Mouse (Mus musculus) kidney, postnatal 0 days (tissue): ENCODE data around the gene Tnrc6c. TPM values are rescaled to one million over a fixed set of nuclear protein-coding genes. Genes with fewer than 3 reads are reported as not detected.

Experiments
- ATAC-seq: fragments of 200-750 bp; cut with Nextera tagmentation; replicated peaks from 2 replicates; pipeline ENCODE4 v1.8.0; 2017; ENCODE audit warnings: low read depth, moderate number of reproducible peaks, moderate TSS enrichment, moderate library complexity; ENCODE audit not compliant: low FRiP score
- DNase-seq: peaks from one replicate; pipeline ENCODE4 v3.0.0-alpha.2; 2016; ENCODE audit warnings: low spot score
- H3K27ac ChIP-seq: fragments of 300-500 bp; sonication (generic); 2 replicates; pipeline ENCODE4 v1.5.1; 2014; ENCODE audit warnings: mild to moderate bottlenecking
- H3K27me3 ChIP-seq: fragments of 300-500 bp; sonication (generic); 2 replicates; pipeline ENCODE4 v1.6.1; 2014; ENCODE audit warnings: low read length, mixed read lengths; ENCODE audit not compliant: insufficient read depth
- H3K36me3 ChIP-seq: fragments of 300-500 bp; sonication (generic); 2 replicates; pipeline ENCODE4 v1.6.1; 2014; ENCODE audit warnings: low read length, mixed read lengths; ENCODE audit not compliant: insufficient read depth
- H3K4me1 ChIP-seq: fragments of 300-500 bp; sonication (generic); replicated peaks from 2 replicates; pipeline ENCODE4 v1.6.1; 2014; ENCODE audit warnings: antibody characterized with exemption, low read length, mixed read lengths; ENCODE audit not compliant: insufficient read depth
- H3K4me2 ChIP-seq: fragments of 300-500 bp; sonication (generic); 2 replicates; pipeline ENCODE4 v1.6.1; 2014; ENCODE audit warnings: mild to moderate bottlenecking, low read length, moderate library complexity, mixed read lengths
- H3K4me3 ChIP-seq: fragments of 300-500 bp; sonication (generic); replicated peaks from 2 replicates; pipeline ENCODE4 v1.5.1; 2014; ENCODE audit warnings: low read depth, low read length
- H3K9ac ChIP-seq: fragments of 300-500 bp; sonication (generic); 2 replicates; pipeline ENCODE4 v1.6.1; 2014; ENCODE audit warnings: low read depth, low read length
- H3K9me3 ChIP-seq: fragments of 300-500 bp; sonication (generic); replicated peaks from 2 replicates; pipeline ENCODE4 v1.6.1; 2016; ENCODE audit warnings: low read length, inconsistent platforms, mixed read lengths
- CTCF ChIP-seq: IDR thresholded peaks from 2 replicates; pipeline ENCODE4 v1.5.1; 2016; ENCODE audit warnings: antibody characterized with exemption, low read depth, mild to moderate bottlenecking, moderate library complexity
- WGBS: fragments of 180-500 bp; shearing (Covaris S2); extraction: QIAGEN DNeasy Blood & Tissue Kit; methylation state at CpG from one replicate; pipeline ENCODE4 v1.1.7; 2014; 5-methylcytosine and 5-hydroxymethylcytosine counted together
- polyA plus RNA-seq: library from polyadenylated mRNA; unstranded; fragments of >200 nt; fragmentation: Nextera tagmentation; extraction: Ambion mirVana; gene quantifications from 2 replicates; pipeline ENCODE4 v1.2.1, GENCODE M21; 2015

Tnrc6c gene
- polyA plus RNA-seq, 1 experiment from 2014 or later = 8.7 TPM

DNA sequence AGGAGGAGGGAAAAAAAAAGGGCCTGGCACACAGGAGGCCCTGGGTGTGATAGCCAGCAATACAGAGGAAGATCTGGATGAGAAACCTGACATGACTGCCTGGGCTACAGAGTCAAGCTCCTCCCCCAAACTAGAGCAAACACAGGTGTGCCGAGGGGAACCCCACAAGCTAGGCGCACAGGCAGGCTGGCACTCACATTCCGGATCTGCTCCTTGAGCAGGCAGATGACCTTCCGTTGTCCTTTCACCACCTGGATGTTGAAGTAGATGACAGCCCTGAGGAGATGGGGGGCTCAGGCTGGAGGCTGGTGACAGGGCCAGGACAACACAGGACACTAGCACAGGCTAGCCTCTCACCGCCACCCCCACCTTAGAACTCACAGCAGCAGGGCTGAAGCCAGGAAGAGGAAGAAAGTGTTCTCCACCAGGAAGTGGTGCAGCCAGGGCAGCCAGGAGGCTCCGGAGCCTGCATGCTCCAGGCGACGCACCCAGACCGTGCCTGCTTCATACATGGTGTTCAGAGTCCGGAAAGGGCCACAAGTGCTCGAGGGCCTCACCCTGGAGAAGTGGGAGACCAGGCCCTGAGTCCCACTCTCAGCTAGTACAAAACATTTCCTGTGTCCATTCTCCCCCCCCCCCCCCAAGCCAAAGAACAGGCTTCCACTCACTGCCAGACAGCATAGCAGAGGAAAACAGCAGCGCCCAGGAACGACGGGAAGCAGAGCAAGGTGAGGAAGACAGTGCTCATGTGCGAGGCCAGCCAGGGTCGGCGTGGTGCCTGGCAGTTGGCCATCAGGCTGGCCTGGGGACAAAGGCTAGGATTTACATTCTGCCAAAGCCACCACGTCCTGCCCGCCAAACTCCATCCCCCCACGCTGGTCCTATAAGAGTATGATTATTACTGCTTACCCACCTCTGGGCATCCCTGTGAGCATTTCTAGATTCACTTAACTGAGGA lies 114.9 kb downstream of the Tnrc6c start:
- H3K9me3 ChIP-seq = no peaks in the 10 kb centered on the region
- DNase-seq (no peak), ATAC-seq (no peak)
- WGBS = 69% methylated on average over 20 of the region's 20 CpGs
- no peaks in the 10 kb centered on the region for H3K27me3 ChIP-seq
- H3K4me2 ChIP-seq = no peak overlapping the region
- no peak overlapping the region for H3K9ac ChIP-seq
- no peak for TF ChIP-seq CTCF
- peak overlapping the region; percentile 47; the same call in 1 of the 2 replicates for H3K27ac ChIP-seq
- H3K4me3 ChIP-seq = no peak overlapping the region
- H3K36me3 ChIP-seq = peaks cover 21% of the 10 kb centered on the region
- 0 out of 2 replicates have a peak, but pooled peaks cover 3% of the 10 kb centered on the region for H3K4me1 ChIP-seq

DNA sequence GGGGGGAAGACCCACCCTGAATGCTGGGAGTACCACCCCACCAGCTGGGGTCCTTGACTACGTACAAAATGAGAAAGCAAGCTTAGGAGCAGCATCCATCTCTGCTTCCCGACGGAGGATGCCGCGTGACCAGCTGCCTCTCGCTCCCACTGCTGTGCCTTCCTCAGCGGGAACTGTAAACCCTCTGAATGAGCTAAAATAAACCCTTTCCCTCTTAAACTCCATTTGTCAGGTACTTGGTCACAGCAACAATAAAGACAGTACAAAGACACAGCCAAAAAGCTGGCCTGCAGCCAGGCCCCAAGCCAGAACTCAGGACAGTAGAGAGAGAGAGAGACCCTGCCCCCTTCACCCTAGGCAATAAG lies 115.6 kb downstream of the Tnrc6c start:
- H3K9me3 ChIP-seq = no peaks in the 10 kb centered on the region
- H3K36me3 ChIP-seq = peaks cover 21% of the 10 kb centered on the region
- WGBS = 91% methylated on average over 7 of the region's 7 CpGs
- DNase-seq (no peak), ATAC-seq (no peak)
- no peak overlapping the region for H3K9ac ChIP-seq
- H3K27ac ChIP-seq = peak overlapping the region; percentile 47; the same call in 1 of the 2 replicates
- no peaks in the 10 kb centered on the region for H3K27me3 ChIP-seq
- H3K4me2 ChIP-seq = no peak overlapping the region
- no peak overlapping the region for H3K4me3 ChIP-seq
- no peak for TF ChIP-seq CTCF
- 0 out of 2 replicates have a peak, but pooled peaks cover 3% of the 10 kb centered on the region for H3K4me1 ChIP-seq

DNA sequence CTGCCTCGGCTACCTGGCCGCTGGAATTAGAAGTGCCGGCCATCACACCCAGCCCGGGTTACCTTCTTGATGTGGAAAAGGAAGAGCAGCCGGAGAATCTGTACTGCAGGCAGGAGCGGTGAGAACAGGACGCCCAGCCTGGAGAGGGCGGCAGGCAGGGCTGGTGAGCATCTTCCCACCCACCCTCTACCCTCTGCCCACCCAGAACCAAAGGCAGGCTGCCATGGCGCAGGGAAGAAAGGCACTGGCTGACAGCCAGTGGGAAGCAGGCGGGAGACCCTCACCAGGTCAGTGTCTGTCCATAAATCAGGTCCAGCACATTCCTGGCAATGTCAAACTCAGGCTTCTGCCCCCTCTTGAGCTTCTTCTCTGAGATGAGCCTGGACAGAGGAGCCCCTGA lies 116.3 kb downstream of the Tnrc6c start:
- Histone ChIP-seq H3K4me1 (0 out of 2 replicates have a peak, but pooled peaks cover 3% of the 10 kb centered on the region), H3K27ac (no peak overlapping the region), H3K4me3 (no peak overlapping the region), H3K36me3 (peaks cover 24% of the 10 kb centered on the region), H3K27me3 (no peaks in the 10 kb centered on the region), H3K9me3 (no peaks in the 10 kb centered on the region), H3K4me2 (no peak overlapping the region), H3K9ac (no peak overlapping the region)
- no peak for TF ChIP-seq CTCF
- ATAC-seq (no peak), DNase-seq (no peak)
- WGBS = 74% methylated on average over 10 of the region's 10 CpGs

DNA sequence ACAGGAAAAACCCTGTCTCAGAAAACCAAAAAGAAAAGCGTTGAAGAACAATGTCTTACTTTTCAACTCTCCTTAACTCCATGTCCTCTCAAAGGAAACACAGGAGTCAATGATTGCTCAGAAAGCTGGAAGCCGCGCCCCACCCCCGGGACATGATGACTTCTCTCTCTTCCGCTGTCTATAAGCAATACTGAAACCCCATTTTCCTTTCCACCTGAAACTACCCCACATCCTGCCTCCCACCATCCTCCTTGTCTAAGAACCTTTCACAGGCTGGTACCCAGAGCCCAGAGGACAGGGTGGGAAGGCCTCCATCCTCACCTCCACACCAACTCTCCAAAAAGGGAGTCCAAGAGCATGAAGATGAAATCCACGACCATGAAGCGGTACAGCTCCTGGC lies 118.3 kb downstream of the Tnrc6c start:
- H3K9ac ChIP-seq = no peak overlapping the region
- peaks cover 32% of the 10 kb centered on the region for H3K36me3 ChIP-seq
- 93% methylated on average over 7 of the region's 7 CpGs for WGBS

DNA sequence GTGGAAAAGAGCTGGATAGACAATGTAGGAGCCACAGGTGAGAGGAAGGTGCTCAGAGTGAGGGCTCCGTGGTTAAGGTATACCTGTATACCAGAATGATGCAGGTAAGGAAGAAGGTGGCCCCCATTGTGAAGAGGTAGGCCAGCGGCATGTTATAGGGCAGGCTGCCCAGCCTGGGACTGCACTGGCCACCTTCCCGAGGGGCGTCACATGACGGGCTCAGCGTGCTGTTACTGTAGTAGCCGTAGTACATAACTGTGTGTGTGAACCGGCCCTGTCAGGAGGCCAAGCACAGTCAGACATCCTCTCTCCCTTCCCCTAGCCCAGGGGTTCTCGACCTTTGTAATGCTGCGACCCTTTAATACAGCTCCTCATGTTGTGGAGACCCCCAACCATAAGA lies 120.8 kb downstream of the Tnrc6c start:
- no peak for ATAC-seq
- Histone ChIP-seq H3K27ac (no peak overlapping the region), H3K27me3 (no peaks in the 10 kb centered on the region), H3K4me1 (peaks cover 10% of the 10 kb centered on the region), H3K9ac (no peak overlapping the region; the same call in 1 of the 2 replicates), H3K36me3 (peaks cover 30% of the 10 kb centered on the region), H3K9me3 (no peaks in the 10 kb centered on the region), H3K4me3 (no peak overlapping the region), H3K4me2 (no peak overlapping the region)
- no peak for DNase-seq
- 90% methylated on average over 10 of the region's 10 CpGs for WGBS
- no peak for TF ChIP-seq CTCF

More for the DNA sequence above, 118.3 kb downstream of the Tnrc6c start:
- H3K4me2 ChIP-seq = no peak overlapping the region
- H3K27ac ChIP-seq = no peak overlapping the region
- no peak for DNase-seq
- no peaks in the 10 kb centered on the region for H3K9me3 ChIP-seq
- no peaks in the 10 kb centered on the region for H3K4me1 ChIP-seq
- no peak for ATAC-seq
- no peak for TF ChIP-seq CTCF
- H3K27me3 ChIP-seq = no peaks in the 10 kb centered on the region
- H3K4me3 ChIP-seq = no peak overlapping the region

DNA sequence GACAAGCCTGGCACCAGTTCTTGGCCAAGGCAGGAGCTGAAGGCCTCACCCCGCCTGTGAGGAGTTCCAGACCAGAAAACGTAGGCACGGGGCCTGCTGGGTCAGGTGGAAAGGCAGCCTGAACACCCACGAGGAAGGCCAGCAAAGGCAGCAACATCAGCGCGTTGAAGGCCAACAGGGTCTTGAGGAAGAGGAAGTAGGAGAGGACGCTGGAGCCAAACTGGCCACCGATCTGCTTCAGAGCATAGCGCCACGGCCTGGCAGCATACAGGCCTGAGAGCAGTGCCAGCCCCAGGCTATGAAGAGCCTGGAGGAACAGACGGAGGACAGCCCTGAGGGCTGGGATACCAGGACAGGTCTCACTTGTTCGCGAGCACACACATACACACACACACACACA lies 121.5 kb downstream of the Tnrc6c start:
- ATAC-seq (no peak), DNase-seq (no peak)
- Histone ChIP-seq H3K27ac (no peak overlapping the region), H3K4me3 (no peak overlapping the region), H3K9me3 (no peaks in the 10 kb centered on the region), H3K36me3 (peaks cover 30% of the 10 kb centered on the region), H3K4me1 (peaks cover 14% of the 10 kb centered on the region), H3K27me3 (no peaks in the 10 kb centered on the region), H3K9ac (no peak overlapping the region), H3K4me2 (no peak overlapping the region)
- no peak for TF ChIP-seq CTCF
- 91% methylated on average over 13 of the region's 13 CpGs for WGBS
